Mouse (Mus musculus): ENCODE measurements around the gene Kcnip4. TPM values are rescaled to one million over a fixed set of nuclear protein-coding genes. Genes with fewer than 3 reads are reported as not detected.

The Kcnip4 gene
- polyA plus RNA-seq, 2 experiments, result 2.1 to 3.7 TPM

DNA sequence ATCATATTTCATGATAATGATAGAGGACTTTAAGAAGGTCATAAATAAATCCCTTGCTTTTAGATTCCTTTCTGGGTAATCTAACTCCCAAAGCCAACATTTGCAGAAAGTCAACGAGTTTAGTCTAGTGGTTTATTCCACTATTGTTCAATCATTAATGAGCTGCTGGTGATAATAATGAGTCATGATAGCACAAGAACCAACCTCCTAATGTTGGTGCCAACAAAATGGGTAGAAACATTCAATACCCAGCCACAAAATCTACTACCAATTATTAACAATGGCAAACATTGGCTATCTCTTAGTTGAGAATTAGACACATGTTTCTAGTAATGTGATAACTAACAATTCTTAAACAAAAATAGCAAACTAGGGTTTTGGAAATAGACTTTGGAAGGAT, 180.1 kb downstream of the Kcnip4 start:
- no peak for TF ChIP-seq POLR2A (IDR thresholded peaks at IDR 0.05; ENCODE audit: borderline replicate concordance, extremely low read depth, insufficient read depth, insufficient read length)
- DNase-seq (ENCODE audit: low spot score) (no peak), ATAC-seq (ENCODE audit: low FRiP score, low read depth) (no peak)
- 89% methylated on average over 1 of the region's 1 CpGs for WGBS
- no peak overlapping the region for H3K4me2 ChIP-seq (replicated peaks; ENCODE audit: low read depth, low read length, severe bottlenecking)
- no peak overlapping the region for H3K27ac ChIP-seq (replicated peaks; ENCODE audit: low read depth, low read length)
- no peak overlapping the region for H3K9ac ChIP-seq (ENCODE audit: low read depth, low read length, severe bottlenecking)
- no peaks in the 10 kb centered on the region for H3K4me1 ChIP-seq (ENCODE audit: control insufficient read depth, insufficient read depth, low read length)
- H3K4me3 ChIP-seq (replicated peaks; ENCODE audit: low read length), result no peak overlapping the region
- H3K36me3 ChIP-seq (ENCODE audit: control insufficient read depth, insufficient read depth, low read length), result no peaks in the 10 kb centered on the region
- H3K27me3 ChIP-seq (ENCODE audit: control insufficient read depth, insufficient read depth, low read length), result no peaks in the 10 kb centered on the region
- H3K9me3 ChIP-seq (ENCODE audit: control insufficient read depth, low read length), result no peaks in the 10 kb centered on the region

GRCm38 (mm10) chr5:49337164-49337563, 187.5 kb downstream of the Kcnip4 start:
- ATAC-seq (ENCODE audit: low FRiP score, low read depth) (no peak), DNase-seq (ENCODE audit: low spot score) (no peak)
- TF ChIP-seq POLR2A (IDR thresholded peaks at IDR 0.05; ENCODE audit: borderline replicate concordance, extremely low read depth, insufficient read depth, insufficient read length), result no peak
- no peaks in the 10 kb centered on the region for H3K27me3 ChIP-seq (ENCODE audit: control insufficient read depth, insufficient read depth, low read length)
- no peak overlapping the region for H3K9ac ChIP-seq (ENCODE audit: low read depth, low read length, severe bottlenecking)
- H3K9me3 ChIP-seq (ENCODE audit: control insufficient read depth, low read length), result no peaks in the 10 kb centered on the region
- WGBS, result 45% methylated on average over 2 of the region's 2 CpGs
- H3K36me3 ChIP-seq (ENCODE audit: control insufficient read depth, insufficient read depth, low read length), result no peaks in the 10 kb centered on the region
- no peak overlapping the region for H3K4me3 ChIP-seq (replicated peaks; ENCODE audit: low read length)
- no peak overlapping the region for H3K27ac ChIP-seq (replicated peaks; ENCODE audit: low read depth, low read length)
- no peaks in the 10 kb centered on the region for H3K4me1 ChIP-seq (ENCODE audit: control insufficient read depth, insufficient read depth, low read length)
- no peak overlapping the region for H3K4me2 ChIP-seq (replicated peaks; ENCODE audit: low read depth, low read length, severe bottlenecking)

GRCm38 (mm10) chr5:49333063-49333462, 191.6 kb downstream of the Kcnip4 start:
- no peaks in the 10 kb centered on the region for H3K9me3 ChIP-seq (ENCODE audit: control insufficient read depth, low read length)
- ATAC-seq (ENCODE audit: low FRiP score, low read depth) (no peak), DNase-seq (ENCODE audit: low spot score) (no peak)
- no peaks in the 10 kb centered on the region for H3K27me3 ChIP-seq (ENCODE audit: control insufficient read depth, insufficient read depth, low read length)
- no peak overlapping the region for H3K4me3 ChIP-seq (replicated peaks; ENCODE audit: low read length)
- no peak overlapping the region for H3K4me2 ChIP-seq (replicated peaks; ENCODE audit: low read depth, low read length, severe bottlenecking)
- no peaks in the 10 kb centered on the region for H3K4me1 ChIP-seq (ENCODE audit: control insufficient read depth, insufficient read depth, low read length)
- no peak overlapping the region for H3K27ac ChIP-seq (replicated peaks; ENCODE audit: low read depth, low read length)
- H3K9ac ChIP-seq (ENCODE audit: low read depth, low read length, severe bottlenecking), result no peak overlapping the region
- WGBS, result 27% methylated on average over 2 of the region's 2 CpGs
- no peak for TF ChIP-seq POLR2A (IDR thresholded peaks at IDR 0.05; ENCODE audit: borderline replicate concordance, extremely low read depth, insufficient read depth, insufficient read length)
- H3K36me3 ChIP-seq (ENCODE audit: control insufficient read depth, insufficient read depth, low read length), result no peaks in the 10 kb centered on the region

DNA sequence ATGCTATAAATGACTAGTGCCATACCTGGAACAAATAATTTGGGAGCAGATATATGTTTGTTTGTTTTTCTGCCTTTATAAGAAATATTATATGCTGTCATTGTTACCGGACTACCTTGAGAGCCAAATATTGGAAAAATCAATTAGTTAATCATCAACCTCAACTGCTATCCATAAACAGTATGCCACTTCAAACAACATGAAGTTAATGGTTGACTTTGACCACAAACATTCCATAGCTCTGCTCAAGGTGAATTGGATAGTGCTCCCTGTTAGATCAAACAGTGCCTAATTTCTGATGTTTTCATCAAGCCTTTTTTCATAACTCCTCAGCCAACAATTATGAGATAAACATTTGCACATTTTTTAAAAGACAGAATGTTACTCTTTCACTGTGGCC, 195.7 kb downstream of the Kcnip4 start:
- H3K4me1 ChIP-seq (ENCODE audit: control insufficient read depth, insufficient read depth, low read length), result no peaks in the 10 kb centered on the region
- no peaks in the 10 kb centered on the region for H3K27me3 ChIP-seq (ENCODE audit: control insufficient read depth, insufficient read depth, low read length)
- 91% methylated on average over 1 of the region's 1 CpGs for WGBS
- no peak overlapping the region for H3K9ac ChIP-seq (ENCODE audit: low read depth, low read length, severe bottlenecking)
- no peak for TF ChIP-seq POLR2A (IDR thresholded peaks at IDR 0.05; ENCODE audit: borderline replicate concordance, extremely low read depth, insufficient read depth, insufficient read length)
- no peak for ATAC-seq (ENCODE audit: low FRiP score, low read depth)
- H3K36me3 ChIP-seq (ENCODE audit: control insufficient read depth, insufficient read depth, low read length), result no peaks in the 10 kb centered on the region
- H3K4me3 ChIP-seq (replicated peaks; ENCODE audit: low read length), result no peak overlapping the region
- no peak overlapping the region for H3K27ac ChIP-seq (replicated peaks; ENCODE audit: low read depth, low read length)
- no peak overlapping the region for H3K4me2 ChIP-seq (replicated peaks; ENCODE audit: low read depth, low read length, severe bottlenecking)
- no peak for DNase-seq (ENCODE audit: low spot score)
- H3K9me3 ChIP-seq (ENCODE audit: control insufficient read depth, low read length), result no peaks in the 10 kb centered on the region

DNA sequence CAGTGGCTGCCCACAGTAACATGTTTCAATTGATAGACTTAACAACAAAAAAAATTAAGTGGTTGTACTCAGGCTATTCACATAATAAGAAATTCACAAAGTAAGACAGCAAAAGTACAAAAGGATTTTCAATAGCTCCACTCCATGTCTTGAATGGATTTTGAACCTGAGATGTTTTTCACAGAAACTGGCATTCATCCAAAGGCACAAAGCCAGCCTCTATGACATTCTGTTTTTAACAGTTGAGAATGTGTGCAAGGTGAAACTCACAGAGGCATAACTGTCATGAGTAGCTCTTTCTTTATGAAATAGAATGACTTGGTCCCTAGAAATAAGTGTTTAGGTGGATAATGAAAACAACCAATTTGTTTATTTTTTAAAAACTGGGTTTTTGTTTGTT, 206.0 kb downstream of the Kcnip4 start:
- no peak overlapping the region for H3K27ac ChIP-seq (replicated peaks; ENCODE audit: low read depth, low read length)
- H3K9me3 ChIP-seq (ENCODE audit: control insufficient read depth, low read length), result no peaks in the 10 kb centered on the region
- no peak overlapping the region for H3K4me3 ChIP-seq (replicated peaks; ENCODE audit: low read length)
- H3K27me3 ChIP-seq (ENCODE audit: control insufficient read depth, insufficient read depth, low read length), result no peaks in the 10 kb centered on the region
- H3K4me2 ChIP-seq (replicated peaks; ENCODE audit: low read depth, low read length, severe bottlenecking), result no peak overlapping the region
- H3K36me3 ChIP-seq (ENCODE audit: control insufficient read depth, insufficient read depth, low read length), result no peaks in the 10 kb centered on the region
- TF ChIP-seq POLR2A (IDR thresholded peaks at IDR 0.05; ENCODE audit: borderline replicate concordance, extremely low read depth, insufficient read depth, insufficient read length), result no peak
- H3K4me1 ChIP-seq (ENCODE audit: control insufficient read depth, insufficient read depth, low read length), result no peaks in the 10 kb centered on the region
- DNase-seq (ENCODE audit: low spot score) (no peak), ATAC-seq (ENCODE audit: low FRiP score, low read depth) (no peak)
- H3K9ac ChIP-seq (ENCODE audit: low read depth, low read length, severe bottlenecking), result no peak overlapping the region

GRCm38 (mm10) chr5:49317869-49318268, 206.8 kb downstream of the Kcnip4 start:
- no peak overlapping the region for H3K4me2 ChIP-seq (replicated peaks; ENCODE audit: low read depth, low read length, severe bottlenecking)
- WGBS, result 47% methylated on average over 2 of the region's 2 CpGs
- no peak overlapping the region for H3K9ac ChIP-seq (ENCODE audit: low read depth, low read length, severe bottlenecking)
- no peaks in the 10 kb centered on the region for H3K36me3 ChIP-seq (ENCODE audit: control insufficient read depth, insufficient read depth, low read length)
- H3K4me1 ChIP-seq (ENCODE audit: control insufficient read depth, insufficient read depth, low read length), result no peaks in the 10 kb centered on the region
- H3K27ac ChIP-seq (replicated peaks; ENCODE audit: low read depth, low read length), result no peak overlapping the region
- ATAC-seq (ENCODE audit: low FRiP score, low read depth) (no peak), DNase-seq (ENCODE audit: low spot score) (no peak)
- H3K27me3 ChIP-seq (ENCODE audit: control insufficient read depth, insufficient read depth, low read length), result no peaks in the 10 kb centered on the region
- H3K9me3 ChIP-seq (ENCODE audit: control insufficient read depth, low read length), result no peaks in the 10 kb centered on the region
- no peak for TF ChIP-seq POLR2A (IDR thresholded peaks at IDR 0.05; ENCODE audit: borderline replicate concordance, extremely low read depth, insufficient read depth, insufficient read length)
- no peak overlapping the region for H3K4me3 ChIP-seq (replicated peaks; ENCODE audit: low read length)
